Mouse (Mus musculus) liver, embryonic 14.5 days (tissue): Measurements from ENCODE around the gene Abhd13.

Source experiments
- CTCF ChIP-seq: IDR thresholded peaks from 2 replicates; pipeline ENCODE4 v1.5.1; 2016; ENCODE audit warnings: antibody characterized with exemption, low read depth, control low read depth
- EP300 ChIP-seq: IDR thresholded peaks from 2 replicates; pipeline ENCODE4 v1.6.1; 2016; ENCODE audit warnings: antibody characterized with exemption, low read depth

DNA sequence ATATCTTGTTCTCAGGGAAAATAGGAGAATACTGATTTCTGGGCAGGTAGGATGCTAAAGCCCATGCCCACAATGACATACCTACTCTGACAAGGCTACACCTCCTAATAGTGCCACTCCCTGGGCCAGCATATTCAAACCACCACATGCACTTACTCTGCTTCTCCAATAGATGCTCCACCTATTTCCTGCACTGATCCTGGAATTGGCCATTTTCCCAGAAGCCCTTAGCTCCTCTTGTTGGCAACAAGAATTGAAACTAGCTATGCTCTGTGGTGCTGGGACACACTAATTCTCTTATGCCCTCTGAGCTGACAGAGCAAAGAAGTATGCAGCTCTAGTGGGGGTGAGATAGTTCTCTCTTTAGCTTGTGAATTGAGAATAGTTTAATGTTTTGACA, 44.8 kb upstream of the Abhd13 start:
- TF ChIP-seq CTCF (no peak), EP300 (no peak)
